Mouse (Mus musculus) small intestine, adult 2 months (tissue): ENCODE results near the gene Hand2.

Source experiments
- CTCF ChIP-seq: fragments of 200-500 bp; IDR thresholded peaks from 2 replicates; pipeline ENCODE4 v1.5.1; 2012; ENCODE audit warnings: low read depth, mild to moderate bottlenecking, control low read depth, inconsistent platforms, low read length, moderate library complexity, mixed read lengths; ENCODE audit not compliant: insufficient replicate concordance, insufficient read length; ENCODE audit errors: extremely low read depth
- POLR2A ChIP-seq: fragments of 200-500 bp; IDR thresholded peaks from 2 replicates; pipeline ENCODE4 v1.6.1; 2012; ENCODE audit warnings: low read depth, mild to moderate bottlenecking, control low read depth, inconsistent platforms, low read length, moderate library complexity

DNA sequence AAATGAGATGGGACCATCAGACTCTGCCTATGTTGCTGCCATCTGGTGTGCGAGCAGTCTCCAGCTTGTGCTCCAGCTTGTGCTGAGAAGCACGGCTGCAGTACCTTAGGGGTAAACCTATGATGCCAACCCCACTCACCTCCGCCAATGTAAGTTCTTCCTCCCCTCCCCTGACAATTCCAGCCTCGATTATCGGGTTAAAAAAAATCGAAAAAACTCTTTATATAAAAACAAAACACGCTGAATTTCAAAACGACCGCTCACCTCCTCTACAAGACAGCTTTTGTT lies 12.6 kb downstream of the Hand2 start:
- TF ChIP-seq CTCF (no peak), POLR2A (no peak)
